Mouse (Mus musculus) right cerebral cortex, postnatal 4 days (tissue): ENCODE measurements around the gene Bscl2.
A peak's percentile ranks its signal among the peaks of the same experiment; 100 is the strongest.
"Not testable (repeated sequence)": the region's sequence is repeated elsewhere in the genome, so short reads cannot be mapped to it uniquely, and the experiment has no call there.

Source experiments
- DNase-seq: peaks from one replicate; pipeline ENCODE4 v3.0.0-alpha.2; 2022

The Bscl2 gene

GRCm38 (mm10) chr19:8872266-8872840 is 35.1 kb downstream of the Bscl2 start:
- DNase-seq: no peak

- DNase-seq: no peak
Measured at GRCm38 (mm10) chr19:8875031-8875430, 37.8 kb downstream of the Bscl2 start.

DNA sequence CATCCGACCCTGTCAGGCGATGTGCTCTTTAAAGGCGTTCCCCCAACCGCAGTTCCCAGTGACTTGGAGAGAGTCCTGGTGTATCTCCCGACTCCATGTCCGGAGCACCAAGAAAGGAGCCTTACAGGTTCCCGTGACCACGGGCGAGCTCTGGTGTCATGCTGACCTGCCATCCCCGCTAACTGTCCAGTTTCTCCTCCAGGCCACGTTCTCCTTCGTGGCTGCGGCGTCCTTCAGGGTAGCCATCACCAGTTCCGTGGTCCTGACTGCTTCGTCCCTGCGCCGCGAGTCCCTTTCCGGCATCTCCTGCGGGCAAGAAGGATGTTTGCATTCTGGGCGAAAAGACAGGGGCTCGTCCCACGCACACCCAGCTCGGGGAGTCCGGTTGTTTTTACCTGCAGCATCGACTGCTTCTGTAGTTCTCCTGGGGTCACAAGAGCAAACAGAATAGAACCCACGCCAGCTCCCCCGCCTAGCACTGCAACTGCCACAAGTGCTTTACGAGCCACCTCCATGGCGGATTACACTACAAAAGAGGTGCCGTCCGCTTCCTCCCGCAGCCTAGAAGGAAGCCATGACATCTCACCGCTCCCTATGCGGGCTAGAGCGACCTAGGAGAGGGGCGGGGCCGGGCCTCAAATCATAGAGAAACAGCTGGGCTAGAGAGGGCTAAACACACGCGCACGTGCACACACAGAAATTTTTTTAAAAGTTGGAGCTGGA is 43.2 kb downstream of the Bscl2 start, which contains the start of gene Uqcc3:
Gene Uqcc3, minus strand, starts transcription at position 613 of the 723 bp plus-strand sequence.
- DNase-seq: peak; percentile 81

DNA sequence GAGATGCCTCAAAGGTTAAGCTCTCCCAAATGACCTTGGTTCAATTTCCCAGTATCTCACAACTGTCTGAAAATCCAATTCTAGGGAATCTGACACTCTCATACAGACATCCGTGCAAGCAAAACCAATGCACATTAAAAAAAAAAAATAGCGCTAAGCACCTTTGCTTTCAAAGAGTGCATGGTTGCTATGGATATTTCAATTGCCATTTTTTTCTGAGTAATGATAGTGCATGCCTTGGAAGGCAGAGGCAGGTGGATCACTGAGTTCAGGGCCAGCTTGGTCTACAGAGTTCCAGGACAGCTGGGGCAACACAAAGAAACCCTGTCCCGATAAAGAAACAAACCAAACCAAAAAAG is 43.7 kb downstream of the Bscl2 start:
- no peak for DNase-seq

- no peak for DNase-seq
Measured at GRCm38 (mm10) chr19:8883616-8884015, 46.3 kb downstream of the Bscl2 start, which contains the start of the genes Lbhd1 and Gm49403. Gene Lbhd1, plus strand, starts transcription at chr19:8883732. Gene Gm49403, plus strand, starts transcription at chr19:8883930.

DNA sequence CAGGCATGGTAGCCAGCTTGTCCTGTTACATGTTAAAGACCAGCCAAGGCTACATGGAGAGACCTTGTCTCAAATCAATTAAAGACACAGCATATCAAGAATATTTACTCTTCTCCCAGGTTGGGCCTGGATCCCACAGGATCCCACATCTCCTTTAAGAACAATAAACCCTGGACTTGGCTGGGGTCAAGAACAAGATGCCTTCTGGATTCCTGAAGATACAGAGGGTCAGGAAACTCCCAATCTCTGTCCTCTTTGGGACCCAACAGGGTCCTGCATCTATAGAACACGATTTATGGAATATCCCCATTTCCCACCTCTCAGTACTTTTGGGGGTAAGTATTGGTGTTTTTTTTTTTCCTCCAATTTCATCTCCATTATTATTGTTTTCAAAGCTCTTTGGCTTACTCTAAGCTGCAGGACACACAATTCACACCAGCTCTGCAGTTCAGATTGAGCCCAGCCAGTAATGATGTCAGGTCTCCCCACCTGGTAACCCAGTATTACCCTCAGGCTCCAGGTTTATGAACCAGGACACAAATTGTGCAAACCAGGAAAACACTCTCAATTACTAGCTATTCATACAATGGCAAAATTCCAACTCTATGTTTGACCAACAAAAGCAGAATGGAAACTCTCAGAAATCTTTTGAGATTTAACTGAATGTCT is 49.8 kb downstream of the Bscl2 start:
- DNase-seq: no peak

- DNase-seq: no peak
Measured at GRCm38 (mm10) chr19:8887585-8888463, 50.6 kb downstream of the Bscl2 start.

DNA sequence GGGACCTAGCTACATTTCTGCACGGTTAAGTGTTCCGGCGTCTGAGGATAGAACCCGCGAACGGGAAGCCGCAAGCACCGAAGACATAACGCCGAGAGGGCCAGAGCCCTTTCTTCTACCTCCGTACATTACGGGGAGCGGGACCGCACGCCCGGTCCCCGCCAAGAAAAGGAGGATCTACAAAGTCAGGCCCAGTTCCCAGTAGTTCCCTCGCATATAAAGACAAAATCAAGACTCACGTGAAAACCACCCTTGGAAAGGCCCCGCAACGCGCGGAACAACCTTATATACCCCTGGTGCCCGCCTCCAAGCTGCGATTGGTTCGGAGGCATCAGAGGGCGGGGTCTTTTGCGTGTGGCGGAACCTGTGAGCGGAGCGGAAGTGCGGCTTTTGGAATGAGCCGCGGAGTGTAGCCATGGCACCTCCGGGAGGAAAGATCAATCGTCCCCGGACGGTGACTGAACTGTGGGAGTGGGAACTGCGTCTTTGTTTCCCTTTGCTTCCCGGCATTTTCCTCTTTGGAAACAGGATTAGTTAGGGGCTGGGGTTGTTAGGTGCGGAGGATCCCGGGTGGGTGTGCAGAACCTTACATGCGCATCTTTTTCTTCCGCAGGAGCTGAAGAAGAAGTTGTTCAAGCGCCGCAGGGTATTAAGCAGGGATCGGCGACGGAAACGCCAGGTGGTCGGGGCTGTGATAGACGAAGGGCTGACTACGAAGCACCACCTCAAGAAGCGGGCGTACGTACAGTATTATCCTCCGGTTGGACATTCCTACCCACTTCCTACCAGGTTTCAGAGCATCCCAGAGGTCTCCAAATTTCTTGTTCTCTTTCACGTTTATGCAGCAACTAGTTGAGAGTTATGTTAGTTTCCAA is 51.5 kb downstream of the Bscl2 start, which contains the start of the genes 1810009A15Rik and Gm49416:
Gene 1810009A15Rik, plus strand, starts transcription at position 343 of the 875 bp plus-strand sequence.
Gene Gm49416, plus strand, starts transcription at position 416 of the 875 bp plus-strand sequence.
- DNase-seq: peak; percentile 93

- DNase-seq: peak; percentile 82
Measured at GRCm38 (mm10) chr19:8892829-8893766, 55.8 kb downstream of the Bscl2 start, which contains the start of gene Ints5. Gene Ints5, plus strand, starts transcription at chr19:8893005.

DNA sequence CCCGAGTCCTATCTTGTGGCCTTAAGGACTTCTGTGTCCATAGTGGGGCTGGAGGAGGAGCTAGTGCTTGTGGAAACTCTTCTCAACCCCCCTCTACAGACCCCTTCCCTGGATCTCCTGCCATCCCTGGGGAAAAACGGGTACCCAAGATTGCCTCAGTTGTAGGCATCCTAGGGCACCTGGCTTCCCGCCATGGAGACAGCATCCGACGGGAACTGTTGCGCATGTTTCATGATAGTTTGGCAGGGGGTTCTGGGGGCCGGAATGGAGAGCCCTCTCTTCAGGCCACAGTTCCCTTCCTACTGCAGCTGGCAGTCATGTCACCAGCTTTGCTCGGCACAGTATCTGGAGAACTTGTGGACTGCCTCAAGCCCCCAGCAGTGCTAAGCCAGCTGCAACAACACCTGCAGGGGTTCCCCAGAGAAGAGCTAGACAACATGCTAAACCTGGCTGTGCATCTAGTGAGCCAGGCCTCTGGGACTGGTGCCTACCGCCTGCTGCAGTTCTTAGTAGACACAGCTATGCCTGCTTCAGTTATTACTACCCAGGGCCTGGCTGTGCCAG is 58.2 kb downstream of the Bscl2 start:
- no peak for DNase-seq

GRCm38 (mm10) chr19:8896231-8896630 is 59.0 kb downstream of the Bscl2 start:
- DNase-seq: not testable (repeated sequence)

DNA sequence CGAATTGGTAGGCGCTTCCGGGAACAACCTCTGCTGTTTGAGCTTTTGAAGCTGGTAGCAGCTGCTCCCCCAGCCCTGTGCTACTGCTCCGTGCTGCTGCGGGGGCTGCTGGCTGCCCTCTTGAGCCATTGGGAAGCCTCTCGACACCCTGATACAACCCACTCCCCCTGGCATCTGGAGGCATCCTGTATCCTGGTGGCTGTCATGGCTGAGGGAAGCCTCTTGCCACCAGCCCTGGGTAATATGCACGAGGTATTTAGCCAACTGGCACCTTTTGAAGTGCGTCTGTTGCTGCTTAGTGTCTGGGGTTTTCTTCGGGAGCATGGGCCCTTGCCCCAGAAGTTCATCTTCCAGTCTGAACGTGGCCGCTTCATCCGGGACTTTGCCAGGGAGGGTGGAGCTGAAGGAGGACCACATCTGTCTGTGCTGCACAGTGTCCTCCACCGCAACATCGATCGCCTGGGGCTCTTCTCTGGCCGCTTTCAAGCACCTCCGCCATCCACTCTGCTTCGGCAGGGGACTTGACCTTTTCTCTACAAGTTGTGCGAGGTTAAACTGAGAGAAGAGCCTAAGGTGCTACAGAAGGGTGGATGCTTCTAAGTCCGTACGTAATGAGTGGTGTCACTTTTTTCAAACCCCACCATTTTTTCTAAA is 60.1 kb downstream of the Bscl2 start:
- DNase-seq: peak; percentile 44

- peak; percentile 92 for DNase-seq
Measured at GRCm38 (mm10) chr19:8897865-8898495, 60.7 kb downstream of the Bscl2 start, which contains the start of gene Ganab. Gene Ganab, plus strand, starts transcription at chr19:8898071.
